8 mouse cellular contexts compared by ENCODE assay signal in genomic region chr4:33292409-33293370, GRCm38 (mm10). TPM values are rescaled to one million over a fixed set of nuclear protein-coding genes. Genes with fewer than 3 reads are reported as not detected.
DNase-seq lines count a peak whose midpoint lies in the region; ATAC-seq and TF ChIP-seq lines count a peak whose summit lies in the region.

No protein-coding gene starts in this region.

- no peak overlapping the region for H3K9ac ChIP-seq in kidney, embryonic 14.5 days (ENCODE audit: low read depth, low read length)
- no peak overlapping the region for H3K9ac ChIP-seq in liver, embryonic 12.5 days
- no peak overlapping the region for H3K9ac ChIP-seq in neural tube, embryonic 12.5 days
- no peak overlapping the region for H3K9ac ChIP-seq in stomach, postnatal 0 days (ENCODE audit: low read length)

- 0 out of 2 replicates have a peak, but pooled peaks have one; percentile 8 for ATAC-seq in kidney, embryonic 14.5 days (ENCODE audit: low FRiP score, low TSS enrichment)
- peak; percentile 57 for ATAC-seq in liver, embryonic 12.5 days
- ATAC-seq in neural tube, embryonic 12.5 days (ENCODE audit: low FRiP score, low read depth): peak; percentile 53; the same call in 1 of the 2 replicates
- no peak; the same call in 1 of the 2 replicates for ATAC-seq in stomach, postnatal 0 days (ENCODE audit: low FRiP score, low TSS enrichment)

- TF ChIP-seq EP300 in stomach, postnatal 0 days (optimal IDR thresholded peaks at IDR 0.05): no peak

- no peak overlapping the region for H3K4me3 ChIP-seq in kidney, embryonic 14.5 days (ENCODE audit: low read length)
- H3K4me3 ChIP-seq in liver, embryonic 12.5 days: no peak overlapping the region
- H3K4me3 ChIP-seq in neural tube, embryonic 12.5 days: no peak overlapping the region
- H3K4me3 ChIP-seq in stomach, postnatal 0 days (ENCODE audit: low read depth, low read length): no peak overlapping the region

- no peak overlapping the region for H3K27ac ChIP-seq in kidney, embryonic 14.5 days (ENCODE audit: low read depth, low read length)
- no peak overlapping the region for H3K27ac ChIP-seq in liver, embryonic 12.5 days
- no peak overlapping the region for H3K27ac ChIP-seq in neural tube, embryonic 12.5 days
- no peak overlapping the region for H3K27ac ChIP-seq in stomach, postnatal 0 days (replicated peaks)

- DNase-seq in left cerebral cortex, adult 18-20 months (ENCODE audit: low spot score in 2 of 2): peak; percentile 57 to 74
- no peak for DNase-seq in left cerebral cortex, adult 11 months (ENCODE audit: low spot score)
- DNase-seq in embryo, embryonic 10 days (ENCODE audit: low spot score): peak; percentile 85
- DNase-seq in heart, adult 18-20 months: peak; percentile 65 to 94
- DNase-seq in stomach, postnatal 0 days (ENCODE audit: low spot score): peak; percentile 79

- TF ChIP-seq CTCF in stomach, postnatal 0 days (IDR thresholded peaks at IDR 0.05; ENCODE audit: low read depth): peak; percentile 89

- H3K9me3 ChIP-seq in kidney, embryonic 14.5 days (ENCODE audit: control insufficient read depth, low read length): no peaks in the 10 kb centered on the region
- H3K9me3 ChIP-seq in liver, embryonic 12.5 days (replicated peaks): no peaks in the 10 kb centered on the region
- H3K9me3 ChIP-seq in neural tube, embryonic 12.5 days: no peaks in the 10 kb centered on the region
- H3K9me3 ChIP-seq in stomach, postnatal 0 days (ENCODE audit: control insufficient read depth, low read length): no peaks in the 10 kb centered on the region

- no peaks in the 10 kb centered on the region for H3K4me1 ChIP-seq in kidney, embryonic 14.5 days (ENCODE audit: control insufficient read depth, insufficient read depth, low read length)
- H3K4me1 ChIP-seq in liver, embryonic 12.5 days: peaks cover 4% of the 10 kb centered on the region; the same call in 1 of the 2 replicates
- H3K4me1 ChIP-seq in neural tube, embryonic 12.5 days: no peaks in the 10 kb centered on the region
- no peaks in the 10 kb centered on the region for H3K4me1 ChIP-seq in stomach, postnatal 0 days (replicated peaks; ENCODE audit: control insufficient read depth, insufficient read depth)

- 23% methylated on average over 16 of the region's 16 CpGs for WGBS in kidney, embryonic 14.5 days
- 10% methylated on average over 16 of the region's 16 CpGs for WGBS in liver, embryonic 12.5 days (ENCODE audit: insufficient replicate concordance)
- WGBS in neural tube, embryonic 12.5 days: 28% methylated on average over 16 of the region's 16 CpGs
- 16% methylated on average over 16 of the region's 16 CpGs for WGBS in stomach, postnatal 0 days

- peak overlapping the region; percentile 15; the same call in 1 of the 2 replicates for H3K4me2 ChIP-seq in kidney, embryonic 14.5 days (replicated peaks; ENCODE audit: low read depth, low read length)
- H3K4me2 ChIP-seq in liver, embryonic 12.5 days: peak overlapping the region; percentile 19
- H3K4me2 ChIP-seq in neural tube, embryonic 12.5 days (replicated peaks): no peak overlapping the region
- H3K4me2 ChIP-seq in stomach, postnatal 0 days (replicated peaks; ENCODE audit: low read depth): no peak overlapping the region

- H3K27me3 ChIP-seq in kidney, embryonic 14.5 days (ENCODE audit: control insufficient read depth, insufficient read depth, low read length): no peaks in the 10 kb centered on the region
- H3K27me3 ChIP-seq in liver, embryonic 12.5 days (replicated peaks): peaks cover 15% of the 10 kb centered on the region; the same call in 1 of the 2 replicates
- H3K27me3 ChIP-seq in neural tube, embryonic 12.5 days (replicated peaks): no peaks in the 10 kb centered on the region
- no peaks in the 10 kb centered on the region for H3K27me3 ChIP-seq in stomach, postnatal 0 days (ENCODE audit: control insufficient read depth, insufficient read depth, low read length)

- H3K36me3 ChIP-seq in kidney, embryonic 14.5 days (ENCODE audit: control insufficient read depth, insufficient read depth, low read length): no peaks in the 10 kb centered on the region
- no peaks in the 10 kb centered on the region for H3K36me3 ChIP-seq in liver, embryonic 12.5 days
- no peaks in the 10 kb centered on the region for H3K36me3 ChIP-seq in neural tube, embryonic 12.5 days
- no peaks in the 10 kb centered on the region for H3K36me3 ChIP-seq in stomach, postnatal 0 days (ENCODE audit: control insufficient read depth, insufficient read depth, low read length)

RNA-seq across cellular contexts. Expression of gene Pnrc1, which starts 2.7 kb away (rescaled TPM):
- 100 to 1,000 TPM; 144 to 173 TPM for total RNA-seq in left cerebral cortex, adult 18-20 months (2021)
- 100 to 1,000 TPM; 160 to 193 TPM for total RNA-seq in heart, adult 18-20 months (2021)
- 99.0 and 113 TPM in 2 replicates for polyA plus RNA-seq in kidney, embryonic 14.5 days (2014; fragmentation: Nextera tagmentation; extraction: Ambion mirVana)
- 42.6 and 49.5 TPM in 2 replicates for polyA plus RNA-seq in liver, embryonic 12.5 days (2016; fragmentation: Nextera tagmentation; extraction: Ambion mirVana)
- 110 and 113 TPM in 2 replicates for polyA plus RNA-seq in neural tube, embryonic 12.5 days (2016; fragmentation: Nextera tagmentation; extraction: Ambion mirVana)
- polyA plus RNA-seq in stomach, postnatal 0 days (2015; fragmentation: Nextera tagmentation; extraction: Ambion mirVana): 69.3 and 76.2 TPM in 2 replicates

RNA-seq across cellular contexts. Expression of gene Rngtt, which starts 17.4 kb away (rescaled TPM):
- 10 to 100 TPM; 23.2 to 26.2 TPM for total RNA-seq in left cerebral cortex, adult 18-20 months (2021)
- 10 to 100 TPM; 10.0 to 11.1 TPM for total RNA-seq in heart, adult 18-20 months (2021)
- polyA plus RNA-seq in kidney, embryonic 14.5 days (2014; fragmentation: Nextera tagmentation; extraction: Ambion mirVana): 22.4 and 26.7 TPM in 2 replicates
- 22.7 and 23.6 TPM in 2 replicates for polyA plus RNA-seq in liver, embryonic 12.5 days (2016; fragmentation: Nextera tagmentation; extraction: Ambion mirVana)
- 31.1 and 32.9 TPM in 2 replicates for polyA plus RNA-seq in neural tube, embryonic 12.5 days (2016; fragmentation: Nextera tagmentation; extraction: Ambion mirVana)
- 9.2 and 9.6 TPM in 2 replicates for polyA plus RNA-seq in stomach, postnatal 0 days (2015; fragmentation: Nextera tagmentation; extraction: Ambion mirVana)

Comparison
In these comparisons a context has a peak if more than half of its experiments do, and no peak if none do; other contexts are left out.
1. H3K4me2 ChIP-seq: peak in kidney, embryonic 14.5 days (single experiment) and liver, embryonic 12.5 days (single experiment); none in neural tube, embryonic 12.5 days (single experiment) and stomach, postnatal 0 days (single experiment).